Mouse (Mus musculus): ENCODE measurements around the gene Irf6.

The Irf6 gene

GRCm38 (mm10) chr1:193152872-193153271 lies at the start of gene Irf6:
Gene Irf6, plus strand, starts transcription at chr1:193153111.
- DNase-seq = no peak

- DNase-seq = no peak
These were observed 40.8 kb upstream of the Irf6 start for GRCm38 (mm10) chr1:193112093-193112492.

- DNase-seq = no peak
These were observed 30.1 kb upstream of the Irf6 start for GRCm38 (mm10) chr1:193122793-193123192.

DNA sequence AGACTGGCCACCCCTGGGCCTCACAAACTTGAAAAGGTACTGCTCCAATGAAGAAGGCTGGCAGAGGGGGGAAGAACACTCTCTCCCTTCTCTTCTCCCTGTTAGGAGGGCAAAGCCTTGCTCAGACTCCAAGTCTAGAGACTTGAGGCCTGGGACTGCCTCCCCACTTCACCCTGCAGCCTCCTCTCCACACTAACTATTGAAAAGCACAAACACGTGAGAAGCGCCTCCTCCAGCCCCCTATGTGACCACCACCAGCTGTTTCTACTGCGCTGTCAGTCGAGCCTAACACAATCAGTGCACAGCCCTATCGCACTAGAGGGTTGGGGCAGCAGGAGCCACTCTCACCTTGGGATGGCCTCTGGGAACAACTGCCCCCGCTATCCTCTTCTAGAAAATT lies 29.6 kb upstream of the Irf6 start:
- DNase-seq = no peak

DNA sequence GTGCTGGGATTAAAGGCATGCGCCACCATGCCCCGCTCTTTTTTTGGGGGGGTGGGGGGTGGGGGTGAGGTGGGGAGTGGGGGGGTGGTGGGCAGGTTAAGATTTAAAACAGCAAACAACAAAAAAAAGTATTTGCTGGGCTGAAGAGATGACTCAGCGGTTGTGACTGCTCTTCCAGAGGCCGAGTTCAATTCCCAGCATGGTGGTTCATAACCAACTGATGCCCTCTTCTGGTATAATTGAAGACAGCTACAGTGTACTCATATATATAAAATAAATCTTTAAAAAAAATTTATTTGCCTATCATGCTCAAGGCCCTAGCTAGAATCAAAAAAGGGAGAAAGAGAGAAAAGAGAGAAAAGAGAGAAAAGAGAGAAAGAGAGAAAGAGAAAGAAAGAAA lies 27.1 kb upstream of the Irf6 start:
- no peak for DNase-seq

DNA sequence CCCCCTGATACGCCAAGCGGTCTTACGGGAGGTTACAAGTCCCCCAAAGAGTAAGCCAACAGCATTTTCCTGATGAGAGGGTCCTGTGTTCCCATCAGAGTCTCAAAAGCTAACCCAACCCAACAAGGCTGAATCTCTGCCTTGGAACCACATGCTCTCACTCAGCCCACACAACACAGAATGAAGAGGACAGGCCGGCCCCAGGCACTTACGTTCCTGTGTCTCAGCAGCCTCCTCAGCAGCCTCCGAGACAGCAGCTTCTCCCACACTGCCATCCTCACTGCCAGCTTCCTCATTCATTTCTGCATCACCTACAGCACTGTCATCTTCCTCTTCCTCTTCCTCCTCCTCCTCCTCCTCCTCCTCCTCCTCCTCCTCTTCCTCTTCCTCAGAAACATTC lies 24.9 kb upstream of the Irf6 start:
- no peak for DNase-seq

- no peak for DNase-seq
These were observed 23.6 kb upstream of the Irf6 start for GRCm38 (mm10) chr1:193129321-193129720.

DNA sequence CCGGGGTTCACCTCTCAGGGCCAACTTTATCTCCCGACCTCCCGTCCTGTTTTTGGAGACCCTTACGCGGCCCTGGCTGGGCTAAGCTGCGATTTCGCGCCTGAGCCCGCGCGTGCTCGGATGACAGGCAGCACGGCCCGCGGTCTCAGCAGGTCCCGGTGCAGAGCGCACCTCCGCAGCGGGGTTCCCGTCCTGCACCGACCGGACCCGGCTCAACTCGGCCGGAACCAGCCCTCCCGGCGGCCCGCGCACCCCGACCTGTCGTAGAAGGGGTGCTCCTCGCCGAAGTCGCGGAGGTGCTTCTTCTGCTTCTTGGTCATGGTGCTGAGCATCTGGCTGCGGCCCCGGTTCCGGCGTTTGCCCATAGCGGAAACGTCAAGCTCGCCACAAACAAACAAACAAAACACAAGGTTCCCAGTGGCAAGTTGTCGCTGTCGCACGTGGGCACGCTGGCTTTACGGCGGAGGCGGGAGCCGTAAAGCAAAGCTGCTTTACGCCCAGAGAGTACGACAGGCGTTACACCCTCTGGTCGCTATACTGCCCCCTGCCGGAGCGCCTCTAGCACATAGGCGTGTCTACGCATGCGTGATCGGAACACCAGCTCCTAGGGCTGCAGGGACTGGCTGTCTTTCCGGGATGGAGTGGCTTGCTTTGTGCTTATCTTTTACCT lies 23.0 kb upstream of the Irf6 start, which contains the start of gene Diexf:
Diexf (minus strand) TSS at position 487 of the 670 bp plus-strand sequence.
- DNase-seq = peak; percentile 97

GRCm38 (mm10) chr1:193130456-193130825 lies 22.5 kb upstream of the Irf6 start:
- DNase-seq = no peak

DNA sequence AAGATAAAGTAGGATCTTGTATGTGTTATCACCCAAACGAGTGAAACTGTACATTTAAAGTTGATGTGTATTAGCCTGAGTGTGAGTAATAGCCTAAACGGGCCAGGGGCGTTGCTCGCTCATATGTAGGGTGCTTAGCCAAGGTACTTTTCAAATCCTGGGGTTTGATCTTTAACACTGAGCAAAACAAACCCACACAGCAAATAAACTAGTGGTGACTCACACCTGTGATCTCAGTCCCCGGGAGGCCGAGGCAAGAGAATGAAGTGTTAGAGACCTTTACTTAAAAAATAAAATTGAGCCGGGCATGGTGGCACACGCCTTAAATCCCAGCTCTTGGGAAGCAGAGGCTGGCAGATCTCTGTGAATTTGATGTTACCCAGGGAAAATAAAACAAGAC lies 22.1 kb upstream of the Irf6 start:
- DNase-seq = no peak

DNA sequence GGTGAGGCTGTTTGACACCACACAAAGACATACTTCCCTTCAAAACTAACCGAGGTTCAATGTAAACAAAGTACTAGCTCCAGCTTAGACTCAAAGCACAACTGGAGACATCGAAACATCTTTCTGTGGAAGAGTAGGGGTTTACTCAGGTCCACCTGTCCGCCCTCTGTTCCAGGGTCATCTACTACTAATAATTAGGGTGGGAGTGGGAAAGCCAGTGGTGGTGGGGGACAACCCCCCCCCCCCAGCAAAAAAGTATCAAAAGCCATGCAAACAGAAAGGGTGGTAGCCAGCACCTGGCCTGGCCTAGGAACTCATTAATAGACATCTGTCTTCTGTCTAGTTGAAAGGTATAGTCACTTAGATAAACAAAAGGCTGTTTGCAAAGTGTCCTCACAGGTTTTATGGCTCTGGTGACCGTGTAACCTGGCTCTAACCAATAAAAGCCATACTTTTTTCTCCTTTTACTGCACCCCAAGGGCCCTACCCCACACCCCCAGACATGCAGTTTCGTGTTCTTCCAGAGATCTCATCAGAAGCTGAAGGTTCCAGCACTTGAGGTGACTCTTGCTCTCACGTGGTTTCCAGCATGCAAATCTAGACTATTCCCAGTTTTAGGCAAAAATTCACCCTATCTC lies 21.5 kb upstream of the Irf6 start:
- DNase-seq = no peak

DNA sequence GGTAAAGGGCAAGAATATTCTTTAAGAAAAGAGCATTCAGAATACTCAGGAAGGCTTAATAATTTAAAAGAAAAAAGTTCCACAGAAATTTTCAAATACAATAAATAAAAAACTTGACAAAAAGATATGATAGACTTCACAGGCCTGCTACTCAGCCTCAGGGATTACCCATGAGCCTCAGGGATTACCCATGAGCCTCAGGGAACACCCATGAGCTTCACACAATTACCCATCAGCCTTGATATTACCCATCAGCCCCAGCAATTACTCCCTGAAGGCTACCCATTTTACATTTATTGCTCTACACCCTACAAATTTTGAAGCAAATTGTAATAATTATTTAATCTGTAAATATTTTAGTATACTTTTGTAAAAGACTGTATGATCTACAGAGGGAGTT lies 20.5 kb upstream of the Irf6 start:
- no peak for DNase-seq

- no peak for DNase-seq
These were observed 19.2 kb upstream of the Irf6 start for GRCm38 (mm10) chr1:193133726-193134125.

DNA sequence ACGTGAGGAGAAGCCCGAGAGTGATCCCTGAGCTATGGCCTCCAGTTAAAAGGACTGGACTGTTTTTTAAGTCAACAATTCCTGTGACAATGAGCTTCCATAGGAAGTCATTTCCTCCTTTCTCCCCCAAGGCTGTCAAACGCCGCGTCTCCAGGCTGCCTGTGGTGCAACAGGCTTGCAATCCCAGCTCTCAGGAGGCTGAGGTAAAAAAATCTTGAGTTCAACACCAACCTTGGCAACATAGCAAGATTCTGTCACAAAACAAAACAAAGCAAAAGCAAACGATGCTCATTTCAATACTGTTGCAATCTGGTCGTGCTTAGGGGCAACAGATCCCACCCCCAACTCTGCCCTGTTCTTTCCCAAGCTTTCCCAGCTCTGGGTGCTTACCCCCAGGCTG lies 14.8 kb upstream of the Irf6 start:
- DNase-seq = no peak

DNA sequence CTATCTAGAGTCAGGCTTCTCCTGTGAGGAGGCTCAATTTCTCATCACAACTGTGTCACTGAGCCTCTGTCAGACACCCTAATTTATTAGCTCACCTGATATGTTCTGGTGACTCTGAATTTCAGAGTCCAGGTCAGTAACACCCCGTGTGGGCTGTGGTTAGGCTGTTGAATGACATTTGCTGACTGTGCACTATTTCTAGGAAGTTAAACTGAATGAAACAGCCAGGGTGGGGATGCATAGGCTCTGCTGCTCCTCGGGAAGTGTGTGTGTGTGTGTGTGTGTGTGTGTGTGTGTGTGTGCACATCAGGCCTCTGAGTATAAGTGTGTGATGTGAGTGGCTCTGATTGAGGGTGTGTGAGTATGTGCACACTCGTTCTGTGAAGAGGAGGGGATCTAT lies 14.2 kb upstream of the Irf6 start:
- no peak for DNase-seq

- no peak for DNase-seq
These were observed 11.8 kb upstream of the Irf6 start for GRCm38 (mm10) chr1:193141118-193141517.

DNA sequence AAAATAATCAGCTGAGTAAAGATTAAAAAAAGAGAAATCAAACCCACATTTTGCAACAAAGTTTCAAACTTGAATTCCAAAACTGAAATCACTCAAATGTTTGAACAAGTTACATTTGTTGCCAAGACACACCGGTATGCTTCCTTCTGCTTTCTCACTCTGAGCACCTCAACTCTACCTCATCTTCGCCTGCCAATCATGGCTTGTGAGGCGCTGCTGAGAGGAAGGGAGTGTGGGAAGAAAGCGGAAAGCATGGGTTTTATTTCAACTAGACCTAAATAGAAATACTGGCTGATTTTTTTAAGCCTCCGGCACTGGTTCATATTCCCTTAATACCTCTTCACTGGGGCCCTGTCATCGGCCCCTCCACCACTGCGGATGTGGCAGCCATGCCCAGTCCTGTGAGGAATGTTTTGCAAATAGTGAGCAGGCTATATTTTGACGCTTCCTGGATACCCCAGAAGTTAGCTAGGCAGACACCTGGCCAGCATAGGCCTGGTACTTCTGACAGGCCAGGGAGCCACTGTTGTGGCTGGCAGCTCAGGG lies 10.3 kb upstream of the Irf6 start:
- no peak for DNase-seq

- no peak for DNase-seq
These were observed 8.4 kb upstream of the Irf6 start for GRCm38 (mm10) chr1:193144516-193144915.

GRCm38 (mm10) chr1:193145101-193145500 lies 7.8 kb upstream of the Irf6 start:
- DNase-seq = no peak

GRCm38 (mm10) chr1:193146416-193146815 lies 6.5 kb upstream of the Irf6 start:
- no peak for DNase-seq

DNA sequence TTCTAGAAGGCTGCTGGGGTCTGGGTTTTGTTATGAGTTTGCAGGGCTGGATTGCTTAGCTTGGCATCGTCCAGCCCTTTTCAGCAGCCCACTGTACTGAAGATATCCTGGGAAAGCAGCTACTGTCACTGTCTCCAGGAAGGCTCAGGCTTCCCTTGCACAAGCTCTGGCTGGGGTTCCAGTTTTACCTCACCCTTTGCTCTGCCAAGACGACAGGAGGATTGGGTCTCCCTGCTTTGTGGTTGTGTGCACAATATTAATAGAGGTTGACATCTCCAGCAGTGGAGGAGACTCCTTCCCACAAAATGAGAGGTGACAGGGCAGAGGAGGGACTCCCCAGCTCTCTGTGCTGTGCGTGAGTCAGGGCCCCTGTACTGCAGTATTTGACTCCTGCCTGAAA lies 3.7 kb upstream of the Irf6 start:
- DNase-seq = no peak

GRCm38 (mm10) chr1:193151134-193151533 lies 1.8 kb upstream of the Irf6 start:
- DNase-seq = no peak

- DNase-seq = no peak
These were observed 650 bp downstream of the Irf6 start for GRCm38 (mm10) chr1:193153561-193153960.

DNA sequence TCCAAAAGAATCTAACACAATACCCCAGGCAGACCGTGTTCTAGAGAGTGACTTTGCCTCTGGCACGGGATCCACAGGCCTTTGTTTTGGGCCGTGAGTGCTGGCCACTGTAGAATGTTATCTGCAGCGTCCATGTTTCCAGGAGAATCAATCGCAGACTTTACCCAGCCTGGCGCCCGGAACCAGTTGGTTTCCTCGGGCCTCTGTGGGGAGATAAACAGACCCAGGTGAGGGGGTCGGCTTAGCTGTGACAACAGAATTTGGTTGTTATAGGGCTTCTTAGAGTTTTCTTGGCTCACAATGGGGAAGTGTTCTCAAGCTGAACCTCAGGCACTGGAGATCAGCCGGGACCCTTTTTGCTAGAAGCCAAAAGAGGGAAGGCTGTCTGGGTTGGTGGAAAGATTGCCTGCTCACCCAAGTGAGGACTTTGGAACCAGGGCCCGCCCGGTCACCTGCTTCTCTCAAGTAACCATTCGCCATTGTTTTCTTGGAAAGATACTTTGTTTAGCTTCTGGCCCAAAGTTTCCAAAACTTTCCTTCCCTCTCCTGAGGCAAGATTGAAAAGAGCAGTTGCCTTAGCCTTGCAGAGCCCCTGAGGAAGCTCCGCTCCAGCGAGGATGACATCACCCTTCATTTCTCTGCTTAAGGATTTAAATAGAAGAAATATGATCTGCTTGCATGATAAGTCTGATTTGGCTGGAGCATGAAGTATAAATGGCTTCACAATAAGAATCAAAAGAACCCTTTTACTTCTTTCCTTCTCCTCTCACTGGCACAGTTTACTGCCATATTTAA lies 3.6 kb downstream of the Irf6 start:
- no peak for DNase-seq

All from cerebellum, adult 9-10 months (tissue).